Mouse (Mus musculus) kidney, adult 11 months (tissue): ENCODE results near the gene Ola1.

Experiments used
- DNase-seq: peaks from one replicate; pipeline ENCODE4 v3.0.0; 2022

Ola1 gene

GRCm38 (mm10) chr2:73218913-73219312, at the start of gene Ola1:
Gene Ola1 (minus strand): TSS chr2:73218924.
- no peak for DNase-seq

GRCm38 (mm10) chr2:73268281-73268680, 49.6 kb upstream of the Ola1 start:
- DNase-seq: no peak

GRCm38 (mm10) chr2:73267818-73268217, 49.1 kb upstream of the Ola1 start:
- DNase-seq: no peak

DNA sequence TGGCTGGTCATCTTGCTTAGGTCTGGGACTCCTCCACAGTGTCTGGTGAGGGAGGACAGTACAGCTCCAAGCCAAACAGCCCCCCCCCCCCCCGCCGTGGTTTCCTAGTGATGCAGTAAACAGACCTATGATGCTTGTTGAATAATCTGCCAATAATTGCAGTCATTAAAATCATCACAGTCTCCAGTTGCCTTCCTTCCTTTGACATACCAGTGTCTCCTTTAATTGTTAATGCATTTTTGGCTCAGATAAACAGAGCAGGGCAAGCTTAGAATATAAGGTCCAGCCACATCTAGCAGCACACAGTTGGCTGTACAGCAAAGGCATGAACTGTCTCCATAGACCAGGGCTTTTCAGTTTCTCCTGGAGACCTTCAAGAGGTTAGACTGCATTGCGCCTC, 48.5 kb upstream of the Ola1 start:
- DNase-seq: no peak

DNA sequence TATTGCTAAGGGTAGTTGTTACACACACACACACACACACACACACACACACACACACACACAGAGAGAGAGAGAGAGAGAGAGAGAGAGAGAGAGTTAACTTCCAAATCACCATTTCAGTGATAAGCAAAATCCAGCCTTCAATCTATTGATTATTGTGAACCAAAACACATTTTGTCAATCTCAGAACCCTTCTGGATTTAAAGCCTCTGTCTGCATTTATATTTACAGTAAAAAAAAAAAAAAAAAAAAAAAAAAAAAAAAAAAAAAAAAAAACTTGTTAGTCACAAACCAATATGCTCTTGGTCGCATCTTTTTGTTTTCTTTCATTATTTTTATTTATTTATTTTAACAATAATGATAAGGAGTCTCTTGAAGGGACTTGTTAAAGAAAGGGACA, 47.9 kb upstream of the Ola1 start:
- no peak for DNase-seq

GRCm38 (mm10) chr2:73266011-73266410, 47.3 kb upstream of the Ola1 start:
- DNase-seq: no peak

DNA sequence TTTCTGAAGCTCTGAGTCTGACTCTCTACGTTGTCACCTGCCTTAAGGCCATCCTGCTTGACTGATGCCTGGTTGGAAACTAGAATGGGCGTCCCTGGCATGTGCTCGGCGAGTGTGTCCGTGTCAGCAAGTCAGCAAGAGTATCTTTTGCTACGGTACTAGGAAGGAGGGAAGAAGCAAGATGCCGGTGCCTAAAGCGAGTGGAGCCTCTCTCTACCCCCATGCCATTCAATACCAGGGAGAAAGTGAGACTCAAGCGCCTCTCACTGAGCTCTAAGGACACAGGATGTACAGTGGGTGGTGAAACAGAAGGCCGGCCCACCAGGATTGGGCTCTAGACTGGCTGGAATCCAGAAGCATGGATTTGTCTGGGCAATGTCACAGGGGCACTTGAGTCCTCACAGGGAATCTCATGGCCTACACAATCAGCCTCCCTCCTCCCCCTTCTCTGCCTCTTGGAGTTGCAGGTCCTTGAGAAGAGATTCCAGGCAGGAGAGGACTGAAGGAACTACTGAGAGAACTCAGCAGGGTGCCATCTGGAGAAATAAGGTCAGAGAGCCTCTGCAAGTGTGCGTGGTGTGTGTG, 46.0 kb upstream of the Ola1 start:
- DNase-seq: no peak

GRCm38 (mm10) chr2:73263794-73264610, 45.3 kb upstream of the Ola1 start:
- DNase-seq: no peak

DNA sequence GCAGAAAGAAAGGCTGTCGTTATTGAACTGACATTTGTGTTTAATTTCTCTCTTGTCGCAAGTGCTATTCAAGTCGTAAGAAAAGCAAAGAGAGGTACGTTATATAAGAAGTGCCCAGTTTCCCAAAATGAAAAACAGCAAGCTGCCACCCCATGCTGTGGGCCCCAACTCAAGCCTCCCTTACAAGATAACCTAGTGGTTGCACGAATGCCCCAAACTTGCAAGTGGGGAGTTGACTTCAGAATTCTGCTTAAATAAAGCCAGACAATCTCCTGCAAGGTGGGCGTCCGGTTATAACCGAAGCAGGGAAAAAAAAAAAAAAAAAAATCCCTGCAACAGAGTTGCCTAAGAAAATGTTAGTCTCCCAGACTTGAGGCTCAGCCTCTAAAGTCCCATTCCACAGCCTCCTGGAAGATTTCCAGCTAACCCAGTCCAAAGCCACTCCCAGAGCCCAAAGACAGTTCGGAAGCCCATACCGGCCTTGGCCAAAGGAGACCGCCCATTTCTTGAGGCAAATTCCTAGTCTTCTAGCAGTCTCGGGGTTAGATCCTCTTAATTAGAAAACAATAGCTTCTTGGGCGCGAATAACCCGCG, 44.5 kb upstream of the Ola1 start:
- no peak for DNase-seq

GRCm38 (mm10) chr2:73248701-73249100, 30.0 kb upstream of the Ola1 start:
- DNase-seq: no peak

DNA sequence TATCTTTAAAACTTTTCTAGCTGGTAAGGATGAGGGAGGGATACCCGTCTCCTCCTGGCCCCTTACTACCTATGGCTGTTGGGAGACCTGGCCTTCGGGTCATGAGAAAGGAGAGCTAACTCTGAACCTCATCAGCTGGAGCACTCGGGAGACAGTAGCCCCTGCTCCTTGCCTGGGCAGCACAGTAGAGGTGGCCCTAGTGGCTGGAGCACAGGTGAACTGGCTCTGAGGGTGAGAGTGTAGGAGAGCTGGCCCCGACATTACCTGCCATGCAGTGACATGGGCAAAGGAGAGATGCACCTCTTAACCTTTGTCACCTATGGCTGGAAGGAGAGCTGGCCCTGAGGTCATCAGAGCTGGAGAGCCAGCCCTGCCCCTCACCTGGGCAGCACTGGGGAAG, 22.6 kb upstream of the Ola1 start:
- DNase-seq: no peak

DNA sequence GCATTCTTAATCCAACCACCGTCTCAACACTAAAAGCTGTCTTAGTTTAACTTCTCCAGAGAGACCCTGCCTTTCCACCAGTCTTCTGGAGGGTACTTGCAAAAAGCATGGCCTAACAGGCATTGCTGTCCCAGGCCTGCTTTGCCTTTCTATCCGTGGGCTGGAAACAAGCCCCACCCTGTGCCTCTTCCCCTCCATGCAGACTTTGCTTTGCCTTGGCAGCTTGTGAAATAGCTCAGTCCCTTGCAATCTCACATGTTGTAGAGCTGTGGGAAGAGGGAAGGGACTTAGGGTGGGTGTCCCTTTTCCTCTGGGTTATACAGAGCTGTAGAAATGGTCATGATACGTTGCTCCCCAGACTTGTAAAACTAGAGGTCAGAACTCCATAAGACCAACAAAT, 12.4 kb upstream of the Ola1 start:
- no peak for DNase-seq

GRCm38 (mm10) chr2:73213871-73214659, 4.7 kb downstream of the Ola1 start:
- DNase-seq: peak; percentile 91

GRCm38 (mm10) chr2:73213539-73213870, 5.2 kb downstream of the Ola1 start:
- DNase-seq: no peak

GRCm38 (mm10) chr2:73204328-73204727, 14.4 kb downstream of the Ola1 start:
- DNase-seq: no peak

- no peak for DNase-seq
These were observed 30.2 kb downstream of the Ola1 start for GRCm38 (mm10) chr2:73188488-73188887.

DNA sequence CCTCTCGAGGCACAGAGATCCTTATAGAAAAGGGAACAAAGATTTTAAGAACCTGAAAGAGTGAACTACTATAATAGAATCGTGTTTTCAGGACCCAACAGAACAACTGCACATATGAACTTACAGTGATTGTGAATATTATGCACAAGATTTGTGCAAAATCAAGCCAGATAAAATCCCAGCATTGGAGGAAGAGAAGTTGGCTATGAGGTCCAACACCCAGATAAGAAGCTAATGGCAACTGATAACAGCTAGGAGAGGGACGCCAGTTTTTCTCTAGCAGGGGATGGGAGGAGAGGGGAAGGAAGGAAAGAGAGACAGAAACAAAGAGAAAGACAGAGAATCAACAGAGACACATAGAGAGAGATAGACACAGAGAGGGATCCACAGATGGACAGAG, 33.5 kb downstream of the Ola1 start:
- DNase-seq: no peak

DNA sequence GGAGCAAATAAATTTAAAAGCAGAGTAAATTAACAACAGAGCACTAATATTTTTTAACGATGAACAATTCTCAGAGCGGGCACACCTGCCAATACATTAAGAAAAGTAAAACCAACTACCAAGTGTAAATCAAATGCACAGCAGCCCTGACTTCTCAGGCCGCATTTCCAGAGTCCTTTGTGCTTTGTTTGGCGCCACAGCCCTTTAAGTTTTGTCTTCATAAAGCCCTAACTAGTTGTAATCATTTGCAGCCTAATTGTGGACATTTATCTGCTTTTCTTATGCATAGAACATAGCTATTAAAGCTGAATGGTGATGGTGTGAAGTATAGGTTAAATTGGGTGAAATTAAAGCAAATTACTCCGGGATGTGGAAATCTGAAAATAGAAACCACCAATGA, 49.2 kb downstream of the Ola1 start:
- DNase-seq: no peak

- peak; percentile 45 for DNase-seq
These were observed 51.6 kb downstream of the Ola1 start for GRCm38 (mm10) chr2:73167126-73167525.

- no peak for DNase-seq
These were observed 54.1 kb downstream of the Ola1 start for GRCm38 (mm10) chr2:73164666-73165065.

DNA sequence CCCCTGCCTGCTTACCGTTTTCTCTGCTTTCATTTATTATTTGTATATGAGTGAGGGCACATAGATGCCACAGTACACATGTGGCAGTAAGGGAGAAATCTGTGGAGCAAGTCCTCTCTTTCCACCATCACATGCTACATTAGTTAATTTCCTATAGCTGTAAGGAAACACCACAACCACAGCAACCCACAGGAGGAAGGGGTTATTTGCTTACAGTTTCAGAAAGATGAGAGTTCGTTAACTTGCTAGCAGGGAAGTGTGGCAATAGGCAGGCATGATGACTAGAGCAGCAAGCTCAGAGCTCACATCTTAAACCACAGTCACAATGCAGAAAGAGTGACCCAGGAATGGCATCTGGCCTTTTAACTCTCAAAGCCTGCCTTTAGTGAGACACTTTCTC, 58.0 kb downstream of the Ola1 start:
- no peak for DNase-seq

GRCm38 (mm10) chr2:73157202-73157601, 61.5 kb downstream of the Ola1 start:
- no peak for DNase-seq

GRCm38 (mm10) chr2:73150526-73150925, 68.2 kb downstream of the Ola1 start:
- DNase-seq: no peak

GRCm38 (mm10) chr2:73146111-73146510, 72.6 kb downstream of the Ola1 start:
- DNase-seq: no peak
